Mouse (Mus musculus): Measurements from ENCODE around the gene Trp53bp1.

- TF ChIP-seq POLR2A (IDR thresholded peaks at IDR 0.05; ENCODE audit: insufficient read depth, low read depth, low read length) (no peak), CTCF (IDR thresholded peaks at IDR 0.05) (no peak), EP300 (IDR thresholded peaks at IDR 0.05; ENCODE audit: insufficient read depth, low read depth, low read length) (no peak)
Measured at GRCm38 (mm10) chr2:121214491-121214890, 56.7 kb downstream of the Trp53bp1 start.
